Mouse (Mus musculus) forebrain, postnatal 0 days (tissue): ENCODE measurements around the gene Efcab5. TPM values are rescaled to one million over a fixed set of nuclear protein-coding genes. Genes with fewer than 3 reads are reported as not detected.

Experiments
- ATAC-seq: fragments of 200-750 bp; cut with Nextera tagmentation; 2 replicates; pipeline ENCODE4 v1.8.0; 2017; ENCODE audit warnings: mild to moderate bottlenecking, moderate library complexity
- DNase-seq: peaks from one replicate; pipeline ENCODE4 v3.0.0-alpha.2; 2015
- H3K27ac ChIP-seq: fragments of 300-500 bp; sonication (generic); 2 replicates; pipeline ENCODE4 v1.5.1; 2014; ENCODE audit warnings: low read depth, mild to moderate bottlenecking, antibody characterized with exemption, low read length, moderate library complexity, mixed read lengths
- H3K27me3 ChIP-seq: fragments of 300-500 bp; sonication (generic); 2 replicates; pipeline ENCODE4 v1.6.1; 2014; ENCODE audit warnings: mild to moderate bottlenecking, low read length, mixed read lengths; ENCODE audit not compliant: insufficient read depth
- H3K36me3 ChIP-seq: fragments of 300-500 bp; sonication (generic); 2 replicates; pipeline ENCODE4 v1.6.1; 2014; ENCODE audit warnings: mild to moderate bottlenecking, moderate library complexity; ENCODE audit not compliant: insufficient read depth
- H3K4me1 ChIP-seq: fragments of 300-500 bp; sonication (generic); 2 replicates; pipeline ENCODE4 v1.6.1; 2014; ENCODE audit warnings: antibody characterized with exemption; ENCODE audit not compliant: insufficient read depth
- H3K4me2 ChIP-seq: fragments of 300-500 bp; sonication (generic); 2 replicates; pipeline ENCODE4 v1.6.1; 2014; ENCODE audit warnings: low read depth, mild to moderate bottlenecking, moderate library complexity
- H3K4me3 ChIP-seq: fragments of 300-500 bp; sonication (generic); 2 replicates; pipeline ENCODE4 v1.5.1; 2014; ENCODE audit warnings: low read depth, low read length, mixed read lengths
- H3K9ac ChIP-seq: fragments of 300-500 bp; sonication (generic); 2 replicates; pipeline ENCODE4 v1.6.1; 2014; ENCODE audit warnings: mild to moderate bottlenecking
- H3K9me3 ChIP-seq: fragments of 300-500 bp; sonication (generic); 2 replicates; pipeline ENCODE4 v1.6.1; 2016; ENCODE audit warnings: low read length
- CTCF ChIP-seq: sonication (generic); IDR thresholded peaks from 2 replicates; pipeline ENCODE4 v1.5.1; 2016; ENCODE audit warnings: antibody characterized with exemption, control low read depth, low read depth
- WGBS: fragments of 180-500 bp; shearing (Covaris S2); extraction: QIAGEN DNeasy Blood & Tissue Kit; methylation state at CpG from one replicate; pipeline ENCODE4 v1.1.7; 2014; 5-methylcytosine and 5-hydroxymethylcytosine counted together
- polyA plus RNA-seq: library from polyadenylated mRNA; unstranded; fragments of >200 nt; fragmentation: Nextera tagmentation; extraction: Ambion mirVana; gene quantifications from 2 replicates; pipeline ENCODE4 v1.2.1, GENCODE M21; 2015
- total RNA-seq: library from RNA; depleted of rRNA; stranded (reverse); fragments of >200 nt; gene quantifications from 2 replicates; pipeline ENCODE4 v1.2.3, GENCODE M21; 2014

The Efcab5 gene
- total and polyA plus RNA-seq, 2 experiments from 2014 or later = 0.62 to 3.1 TPM

DNA sequence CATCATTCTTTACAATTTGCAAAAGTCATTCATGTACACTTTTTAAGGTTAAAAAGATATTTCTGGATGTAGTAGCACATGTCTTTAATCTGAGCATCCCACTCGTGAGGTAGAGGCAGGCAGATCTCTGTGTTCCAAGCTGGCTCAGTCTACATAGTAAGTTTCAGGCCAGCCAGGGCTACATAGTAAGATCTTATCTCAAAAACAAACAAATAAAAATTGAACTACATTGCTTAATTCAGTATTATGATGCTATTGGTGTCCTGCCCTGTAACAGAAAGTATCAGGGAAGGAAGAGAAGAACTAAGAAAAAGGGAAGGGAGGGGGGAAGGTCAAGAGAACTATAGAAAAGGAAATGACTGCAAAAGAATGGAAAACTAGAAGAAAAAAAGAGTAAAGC, 6.0 kb upstream of the Efcab5 start:
- no peak for ATAC-seq
- no peaks in the 10 kb centered on the region for H3K27me3 ChIP-seq
- H3K27ac ChIP-seq = no peak overlapping the region
- no peaks in the 10 kb centered on the region for H3K9me3 ChIP-seq
- TF ChIP-seq CTCF = no peak
- WGBS = 45% methylated on average over 1 of the region's 1 CpGs
- H3K4me1 ChIP-seq = no peaks in the 10 kb centered on the region
- no peak for DNase-seq
- no peak overlapping the region for H3K4me2 ChIP-seq
- no peak overlapping the region for H3K9ac ChIP-seq
- no peaks in the 10 kb centered on the region for H3K36me3 ChIP-seq
- no peak overlapping the region for H3K4me3 ChIP-seq

GRCm38 (mm10) chr11:77193941-77194553, 5.3 kb upstream of the Efcab5 start:
- no peak for TF ChIP-seq CTCF
- Histone ChIP-seq H3K9me3 (no peaks in the 10 kb centered on the region), H3K36me3 (no peaks in the 10 kb centered on the region), H3K4me2 (no peak overlapping the region), H3K27me3 (no peaks in the 10 kb centered on the region), H3K4me1 (no peaks in the 10 kb centered on the region), H3K4me3 (no peak overlapping the region), H3K9ac (no peak overlapping the region), H3K27ac (no peak overlapping the region)
- DNase-seq = no peak
- ATAC-seq = no peak
- WGBS = 13% methylated on average over 6 of the region's 6 CpGs

DNA sequence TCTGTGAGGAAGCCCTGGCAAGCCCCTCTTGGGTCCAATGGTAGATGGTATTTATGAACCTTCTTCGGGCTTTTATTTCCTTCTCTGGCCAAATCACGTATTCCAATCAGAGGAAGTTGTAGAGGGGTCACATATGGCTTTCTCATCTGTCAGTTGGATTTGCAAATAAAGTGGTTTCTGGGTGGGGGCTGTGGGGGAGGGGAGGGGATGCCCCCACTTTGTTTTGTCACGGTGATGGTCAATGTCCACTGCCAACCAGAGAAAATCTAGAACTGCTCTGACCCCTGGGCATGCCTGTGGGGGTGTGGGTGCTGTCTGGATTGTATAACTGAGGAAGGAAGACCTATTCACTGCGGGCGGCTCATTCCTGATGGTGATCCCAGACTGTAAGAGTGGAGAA, 4.6 kb upstream of the Efcab5 start:
- Histone ChIP-seq H3K4me2 (no peak overlapping the region), H3K9ac (no peak overlapping the region), H3K9me3 (no peaks in the 10 kb centered on the region), H3K27ac (no peak overlapping the region), H3K4me1 (no peaks in the 10 kb centered on the region), H3K27me3 (no peaks in the 10 kb centered on the region), H3K4me3 (no peak overlapping the region), H3K36me3 (no peaks in the 10 kb centered on the region)
- no peak for TF ChIP-seq CTCF
- no peak for ATAC-seq
- no peak for DNase-seq
- 43% methylated on average over 5 of the region's 5 CpGs for WGBS

DNA sequence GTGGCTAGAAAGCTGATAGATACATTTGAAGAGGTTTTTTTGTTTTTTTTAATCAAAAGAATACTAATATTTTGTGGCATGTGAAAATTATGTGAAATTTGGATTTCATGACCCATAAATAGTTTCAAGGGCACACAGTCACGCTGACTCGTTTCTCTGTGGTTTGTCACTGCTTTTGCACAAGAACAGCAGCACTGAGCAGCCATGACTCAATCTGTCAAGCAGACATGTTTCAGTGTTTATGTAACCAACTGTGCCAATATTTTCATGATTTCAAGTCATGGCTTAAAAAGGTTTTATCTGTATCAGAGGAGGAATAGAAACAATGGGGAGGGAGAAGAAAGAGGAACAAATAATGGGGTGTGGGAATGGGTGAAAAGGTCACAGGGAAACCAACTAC, 3.8 kb downstream of the Efcab5 start:
- WGBS = 51% methylated on average over 2 of the region's 2 CpGs
- DNase-seq = no peak
- Histone ChIP-seq H3K4me3 (no peak overlapping the region), H3K9me3 (no peaks in the 10 kb centered on the region), H3K27me3 (no peaks in the 10 kb centered on the region), H3K36me3 (no peaks in the 10 kb centered on the region), H3K4me1 (peaks cover 7% of the 10 kb centered on the region), H3K4me2 (no peak overlapping the region), H3K9ac (no peak overlapping the region), H3K27ac (no peak overlapping the region)
- ATAC-seq = no peak
- TF ChIP-seq CTCF = no peak

- no peak overlapping the region for H3K4me2 ChIP-seq
- H3K36me3 ChIP-seq = no peaks in the 10 kb centered on the region
- peaks cover 7% of the 10 kb centered on the region for H3K4me1 ChIP-seq
- DNase-seq (no peak), ATAC-seq (no peak)
- no peak overlapping the region for H3K4me3 ChIP-seq
- no peak overlapping the region for H3K9ac ChIP-seq
- no peaks in the 10 kb centered on the region for H3K27me3 ChIP-seq
- no peak for TF ChIP-seq CTCF
- no peak overlapping the region for H3K27ac ChIP-seq
- no peaks in the 10 kb centered on the region for H3K9me3 ChIP-seq
- 12% methylated on average over 2 of the region's 2 CpGs for WGBS
These were observed 6.2 kb downstream of the Efcab5 start for GRCm38 (mm10) chr11:77182616-77183015.

GRCm38 (mm10) chr11:77182041-77182440, 6.7 kb downstream of the Efcab5 start:
- no peak for ATAC-seq
- DNase-seq = no peak
- Histone ChIP-seq H3K9ac (no peak overlapping the region), H3K4me2 (no peak overlapping the region), H3K4me1 (peaks cover 7% of the 10 kb centered on the region), H3K4me3 (no peak overlapping the region), H3K9me3 (no peaks in the 10 kb centered on the region), H3K27ac (no peak overlapping the region), H3K36me3 (no peaks in the 10 kb centered on the region), H3K27me3 (no peaks in the 10 kb centered on the region)
- WGBS = 69% methylated on average over 2 of the region's 2 CpGs
- no peak for TF ChIP-seq CTCF

GRCm38 (mm10) chr11:77181528-77181927, 7.2 kb downstream of the Efcab5 start:
- no peak overlapping the region for H3K4me2 ChIP-seq
- no peak for TF ChIP-seq CTCF
- no peak for ATAC-seq
- no peak for DNase-seq
- no peaks in the 10 kb centered on the region for H3K36me3 ChIP-seq
- H3K27ac ChIP-seq = no peak overlapping the region
- peaks cover 7% of the 10 kb centered on the region for H3K4me1 ChIP-seq
- no peaks in the 10 kb centered on the region for H3K9me3 ChIP-seq
- H3K9ac ChIP-seq = no peak overlapping the region
- no peak overlapping the region for H3K4me3 ChIP-seq
- 60% methylated on average over 5 of the region's 5 CpGs for WGBS
- H3K27me3 ChIP-seq = no peaks in the 10 kb centered on the region
